Mouse (Mus musculus): ENCODE data around the gene Atg2a. TPM values are rescaled to one million over a fixed set of nuclear protein-coding genes. Genes with fewer than 3 reads are reported as not detected.
"Not testable (repeated sequence)": the region's sequence is repeated elsewhere in the genome, so short reads cannot be mapped to it uniquely, and the experiment has no call there.

Atg2a gene
- total RNA-seq, 2 experiments from 2014 or later: 16.7 to 20.0 TPM

DNA sequence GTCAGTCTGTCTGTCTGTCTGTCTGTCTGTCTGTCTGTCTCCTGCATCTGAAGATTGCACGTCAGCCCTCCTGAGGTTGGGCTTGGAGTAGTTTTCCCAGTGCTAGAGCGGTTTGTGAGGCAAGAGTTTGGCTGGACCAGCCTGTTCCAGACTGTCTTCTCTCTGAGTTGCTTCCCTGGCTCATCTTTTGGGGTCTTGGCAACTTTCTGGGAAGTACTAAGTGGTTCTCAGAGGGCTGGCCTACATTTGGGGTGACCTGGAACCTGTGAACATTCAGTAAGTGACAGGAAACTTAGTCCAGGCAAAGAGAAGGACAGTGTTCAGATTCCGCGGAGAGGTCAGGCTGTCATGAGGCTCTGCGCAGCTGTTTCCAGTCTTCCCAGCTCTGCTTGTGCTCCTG, 50.8 kb downstream of the Atg2a start:
- peak; percentile 38 for DNase-seq (ENCODE audit: low spot score)

- no peak for DNase-seq (ENCODE audit: low spot score)
Measured at GRCm38 (mm10) chr19:6294301-6294700, 52.8 kb downstream of the Atg2a start.

DNA sequence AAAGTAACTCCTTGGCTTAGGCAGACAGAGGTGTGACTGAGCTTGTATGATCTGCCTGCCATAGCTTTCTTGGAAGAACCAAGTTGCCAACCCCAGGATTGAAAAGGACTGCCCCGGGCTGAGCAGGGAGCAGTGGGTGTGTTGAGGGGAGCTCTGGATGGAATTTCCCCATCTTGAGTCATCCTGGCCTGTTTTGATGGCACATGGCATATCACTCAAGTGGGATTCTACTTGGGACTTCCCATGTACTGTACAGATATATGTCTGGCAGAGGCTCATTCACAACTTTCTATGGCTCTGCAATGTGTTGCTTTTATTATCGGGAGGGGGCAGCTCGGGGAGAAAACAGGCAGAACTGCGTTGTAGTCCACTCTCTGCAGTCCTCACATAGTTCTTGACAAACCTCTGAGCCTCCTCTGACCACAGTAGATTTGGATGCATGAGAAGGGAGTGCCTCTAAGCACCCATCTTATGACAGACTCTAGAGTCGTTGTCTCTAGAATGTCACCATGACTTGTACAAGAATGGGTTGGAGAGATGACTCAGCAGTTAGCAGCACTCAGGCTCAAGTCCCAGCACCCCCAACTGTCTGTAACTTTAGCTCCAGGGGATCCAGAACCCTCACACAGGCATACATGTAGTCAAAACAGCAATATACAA, 55.2 kb downstream of the Atg2a start:
- no peak for DNase-seq (ENCODE audit: low spot score)

- peak; percentile 74 for DNase-seq (ENCODE audit: low spot score)
Measured at GRCm38 (mm10) chr19:6297641-6298040, 56.2 kb downstream of the Atg2a start.

GRCm38 (mm10) chr19:6299003-6299402, 57.5 kb downstream of the Atg2a start:
- no peak for DNase-seq (ENCODE audit: low spot score)

- peak; percentile 30 for DNase-seq (ENCODE audit: low spot score)
Measured at GRCm38 (mm10) chr19:6299450-6300267, 58.2 kb downstream of the Atg2a start.

DNA sequence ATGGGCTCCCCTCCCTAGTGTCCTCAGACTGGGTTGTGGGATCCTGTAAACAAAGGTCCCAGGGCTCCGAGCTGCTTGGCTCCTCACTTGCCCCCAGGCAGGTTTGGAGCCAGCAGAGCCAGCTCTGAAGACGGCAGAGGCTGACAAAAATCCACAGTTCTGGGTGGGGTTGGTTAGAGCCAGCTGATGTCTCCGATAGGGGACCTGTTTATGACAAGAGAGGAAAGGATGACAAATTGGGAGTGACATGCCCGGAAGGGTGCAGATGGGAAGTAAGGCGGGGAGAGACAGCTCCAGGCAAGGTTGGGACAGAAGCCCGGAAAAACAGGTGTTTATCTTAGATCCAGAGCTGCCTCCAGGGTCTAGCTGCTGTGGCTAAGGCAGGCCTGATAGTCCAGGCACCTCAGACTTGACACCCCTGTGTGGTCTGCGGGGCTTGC, 59.0 kb downstream of the Atg2a start:
- peak; percentile 44 for DNase-seq (ENCODE audit: low spot score)

DNA sequence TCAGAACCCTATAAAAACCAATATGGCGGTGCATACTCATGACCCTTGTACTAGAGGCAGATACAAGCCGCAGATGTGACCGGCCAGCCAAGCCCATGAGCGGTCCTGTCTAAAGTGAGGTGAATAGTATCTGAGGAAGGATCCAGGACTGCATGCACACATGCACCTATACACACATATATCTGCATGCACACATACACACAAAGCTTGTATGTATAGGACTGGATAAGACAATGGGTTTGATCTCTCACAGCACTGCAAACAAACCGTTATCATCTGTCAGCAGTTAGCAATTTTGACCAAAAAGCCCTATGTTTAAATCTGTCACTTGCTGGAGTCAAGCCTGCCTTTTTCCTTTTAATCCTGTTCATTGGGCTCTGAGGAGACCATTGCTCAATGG, 60.6 kb downstream of the Atg2a start:
- DNase-seq (ENCODE audit: low spot score): no peak

DNA sequence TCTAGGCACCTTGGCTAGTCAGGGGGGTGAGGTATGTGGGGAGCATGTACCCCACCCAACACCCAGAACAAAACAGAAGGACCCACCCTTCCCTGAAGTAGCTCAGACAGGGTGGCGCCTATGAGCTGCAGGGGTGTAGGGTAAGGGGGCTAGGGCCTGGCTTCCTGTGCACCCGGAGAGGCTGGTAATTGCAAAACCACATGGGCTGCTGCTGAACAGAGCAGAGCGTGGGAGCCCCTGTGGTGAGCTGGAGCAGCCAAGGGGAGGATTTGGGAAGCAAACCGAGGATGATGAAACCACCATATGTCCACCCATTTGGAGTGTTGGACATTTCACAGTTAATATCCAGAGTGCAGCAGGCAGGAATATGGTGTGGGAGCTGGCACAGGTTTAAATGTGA, 61.1 kb downstream of the Atg2a start:
- peak; percentile 70 for DNase-seq (ENCODE audit: low spot score)

DNA sequence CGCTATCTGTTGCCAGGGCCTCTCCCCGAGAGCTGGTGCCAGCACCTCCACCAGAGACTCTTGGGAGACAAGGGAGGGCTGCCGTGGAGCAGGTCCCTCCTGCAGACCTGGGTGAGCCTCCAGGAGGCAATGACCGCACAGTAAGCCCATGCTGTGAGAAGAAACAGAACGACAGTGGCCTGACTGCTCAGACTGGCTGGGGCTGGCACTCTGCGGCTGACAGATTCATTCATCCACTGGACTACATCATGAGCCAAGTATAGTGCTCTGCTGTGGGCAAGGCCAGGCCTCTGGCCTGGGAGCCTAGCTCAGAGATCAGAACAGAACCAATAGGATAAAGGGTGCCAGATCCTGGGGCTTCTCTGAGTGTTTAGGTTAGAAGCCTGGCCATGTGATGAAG, 62.4 kb downstream of the Atg2a start:
- no peak for DNase-seq (ENCODE audit: low spot score)

DNA sequence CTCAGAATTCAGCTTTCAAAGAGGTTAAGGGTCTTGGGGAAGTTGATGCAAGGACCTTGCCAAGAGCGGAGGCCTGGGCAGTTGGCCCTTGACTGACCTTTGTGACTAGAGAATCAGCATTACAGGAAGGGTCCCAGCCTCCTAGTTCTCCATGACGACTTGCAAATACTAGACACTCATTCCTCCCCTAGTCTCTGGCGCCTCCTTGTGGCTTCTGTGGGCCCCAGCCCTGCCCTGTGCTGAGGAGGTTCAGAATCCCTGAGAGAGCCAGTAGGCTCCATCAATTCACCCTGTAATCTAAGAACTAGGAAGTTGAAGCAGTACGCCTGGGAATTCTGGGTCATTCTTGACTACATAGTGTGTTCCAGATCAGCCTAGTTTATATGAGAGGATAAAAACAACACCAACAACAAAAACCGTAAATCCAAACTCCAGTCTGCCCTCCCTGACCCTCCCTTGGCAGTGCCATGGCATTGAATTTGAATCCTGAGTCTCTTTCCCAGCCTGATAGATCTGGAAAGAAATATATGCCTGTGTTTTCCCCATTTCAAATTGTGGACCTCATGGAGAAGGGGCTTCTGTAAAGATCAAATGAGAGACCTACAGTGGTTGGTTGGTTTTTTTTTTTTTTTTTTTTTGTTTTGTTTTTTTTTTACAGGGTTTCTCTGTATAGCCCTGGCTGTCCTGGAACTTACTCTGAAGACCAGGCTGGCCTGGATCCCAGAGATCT, 63.5 kb downstream of the Atg2a start:
- DNase-seq (ENCODE audit: low spot score): peak; percentile 95

GRCm38 (mm10) chr19:6305517-6306115, 64.1 kb downstream of the Atg2a start:
- DNase-seq (ENCODE audit: low spot score): no peak

GRCm38 (mm10) chr19:6306137-6306551, 64.7 kb downstream of the Atg2a start, which contains the start of gene Cdc42bpg:
TSS of gene Cdc42bpg (plus strand) at chr19:6306456.
- DNase-seq (ENCODE audit: low spot score): peak; percentile 85

- peak; percentile 70 for DNase-seq (ENCODE audit: low spot score)
Measured at GRCm38 (mm10) chr19:6306586-6306985, 65.1 kb downstream of the Atg2a start.

GRCm38 (mm10) chr19:6307733-6308531, 66.5 kb downstream of the Atg2a start:
- no peak for DNase-seq (ENCODE audit: low spot score)

DNA sequence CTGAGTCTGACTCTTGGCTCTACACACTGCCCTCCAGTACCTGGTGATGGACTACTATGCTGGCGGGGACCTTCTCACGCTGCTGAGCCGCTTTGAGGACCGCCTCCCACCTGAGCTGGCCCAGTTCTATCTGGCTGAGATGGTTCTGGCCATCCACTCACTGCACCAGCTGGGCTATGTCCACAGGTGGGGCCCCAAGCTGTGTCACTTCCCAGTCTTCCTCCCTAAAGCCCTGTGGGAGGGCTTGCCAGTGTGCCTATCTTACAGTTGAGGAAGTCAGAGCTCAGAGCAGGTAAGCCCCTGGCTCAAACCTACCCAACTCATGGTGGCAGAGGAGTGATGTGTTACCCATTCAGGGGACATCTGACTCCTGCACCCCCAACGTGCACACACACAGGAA, 68.7 kb downstream of the Atg2a start:
- no peak for DNase-seq (ENCODE audit: low spot score)

- DNase-seq (ENCODE audit: low spot score): not testable (repeated sequence)
Measured at GRCm38 (mm10) chr19:6311783-6312182, 70.3 kb downstream of the Atg2a start.

Data from gastrocnemius, adult 18-20 months (tissue).